Mouse (Mus musculus): ENCODE measurements around the gene Rars.
"Not testable (repeated sequence)": the region's sequence is repeated elsewhere in the genome, so short reads cannot be mapped to it uniquely, and the experiment has no call there.

Gene Rars

DNA sequence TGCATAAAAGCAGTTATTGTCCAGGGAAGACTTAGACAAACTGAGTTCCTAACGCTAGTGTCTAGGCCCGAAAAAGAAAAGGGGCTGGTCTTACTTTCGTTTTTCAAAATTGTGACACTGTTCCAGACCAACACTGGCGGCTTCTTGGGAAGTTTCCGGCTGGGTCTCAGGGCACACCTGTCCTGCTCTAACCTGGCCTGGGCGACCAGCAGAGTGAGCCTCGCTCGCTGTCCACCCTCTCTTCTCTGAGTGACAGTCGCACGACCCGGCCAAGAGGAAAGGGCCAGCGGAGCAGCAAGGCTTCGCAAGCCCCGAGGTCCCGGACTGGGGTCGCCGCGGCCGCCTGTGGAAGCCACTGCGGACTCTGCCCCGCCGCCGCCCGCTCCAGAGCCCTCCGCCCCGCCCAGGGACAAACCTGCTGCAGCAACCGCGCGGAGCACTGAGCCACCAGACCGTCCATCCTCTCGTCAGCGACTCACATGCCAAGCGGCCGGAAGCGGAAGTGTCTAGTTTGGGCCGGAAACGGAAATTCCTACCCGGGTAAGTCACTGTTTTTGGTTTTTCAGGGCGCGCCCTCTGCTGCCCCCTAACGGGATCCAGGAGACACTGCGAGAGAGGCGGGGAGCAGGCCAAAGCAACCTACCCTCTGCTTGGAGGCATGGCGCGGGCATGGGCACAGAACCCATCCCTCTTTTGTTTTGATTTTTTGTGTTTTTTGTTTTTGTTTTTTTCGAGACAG is at the start of gene Rars:
Gene Rars (minus strand): TSS at position 485 of the 739 bp plus-strand sequence.
- peak; percentile 72 for DNase-seq (ENCODE audit: low read depth)

DNA sequence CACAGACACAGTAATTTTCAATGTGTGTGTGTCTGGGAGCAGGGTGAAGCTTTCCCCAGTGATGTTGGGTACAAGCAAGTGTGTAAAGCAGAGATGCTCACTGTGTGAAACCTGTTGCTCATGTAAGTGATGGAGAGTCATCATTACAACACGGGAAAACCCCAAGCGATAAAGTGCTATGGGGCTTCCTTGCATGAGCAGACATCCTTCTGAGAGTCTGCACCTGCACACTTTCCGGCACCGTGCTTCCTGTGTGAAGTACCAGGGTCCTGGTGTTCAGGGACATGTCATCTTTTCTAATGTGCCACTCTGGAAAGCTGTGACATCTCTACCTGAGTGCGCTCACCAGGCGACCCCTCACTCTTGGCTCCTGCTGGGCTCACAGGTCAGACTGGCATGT is 48.5 kb upstream of the Rars start:
- no peak for DNase-seq (ENCODE audit: low read depth)

DNA sequence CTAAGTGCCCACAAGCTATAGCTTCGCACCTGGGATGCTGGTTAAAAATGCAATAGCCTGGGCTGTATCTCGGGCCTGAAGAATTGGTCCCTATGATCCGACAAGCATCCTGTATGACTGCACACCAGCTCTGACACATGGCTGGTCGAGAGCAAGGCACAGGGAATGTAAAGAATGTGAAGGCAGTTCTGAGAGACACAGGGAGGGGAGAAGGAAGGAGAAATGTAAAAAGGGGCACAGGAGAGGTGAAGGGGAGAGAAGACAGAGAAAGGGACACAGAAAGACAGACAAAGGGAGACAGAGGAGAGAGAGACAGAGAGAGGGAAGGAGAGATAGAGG is 44.2 kb upstream of the Rars start:
- DNase-seq (ENCODE audit: low read depth), result no peak

DNA sequence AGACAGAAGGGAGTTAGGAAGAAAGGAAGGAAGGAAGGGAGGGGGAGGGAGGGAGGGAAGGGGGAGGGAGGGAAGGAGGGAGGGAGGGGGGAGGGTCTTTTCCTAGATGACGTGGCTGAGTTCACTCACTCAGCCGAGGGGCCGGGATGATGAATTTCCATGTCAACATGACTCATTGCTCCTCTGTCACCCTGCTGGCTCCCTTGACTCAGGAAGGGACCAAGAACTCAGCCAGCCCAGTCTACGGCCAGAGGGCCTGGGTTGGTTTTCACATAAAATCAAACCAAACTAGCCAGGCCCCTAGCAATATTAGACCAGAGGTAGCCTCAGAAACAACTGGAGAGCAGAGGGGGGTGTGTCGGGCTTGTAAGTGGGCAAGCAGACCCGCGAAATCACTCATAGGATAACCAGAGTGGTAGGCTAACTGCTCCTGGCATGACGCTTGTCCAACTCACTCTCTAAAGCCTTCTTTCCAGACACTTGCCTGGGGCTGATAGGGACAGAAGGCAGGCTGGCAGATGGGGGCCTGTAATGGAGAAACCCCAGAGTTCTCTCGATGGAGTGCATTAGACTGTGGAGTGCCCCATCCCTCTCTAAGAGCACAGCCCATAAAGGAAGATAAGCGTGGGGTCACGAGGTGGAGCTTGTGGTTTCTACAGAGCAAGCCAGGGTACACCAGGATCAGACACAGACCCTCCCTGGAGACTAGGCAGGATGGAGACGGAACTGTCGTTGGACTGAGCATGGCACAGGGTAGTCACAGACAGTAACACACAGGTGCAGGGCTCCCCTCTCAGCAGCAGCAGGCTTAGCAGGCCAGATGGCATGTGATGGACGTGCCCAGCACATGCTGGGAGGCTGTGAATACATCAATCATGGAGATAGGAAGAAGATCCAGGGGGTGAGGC is 43.6 kb upstream of the Rars start:
- peak; percentile 15 for DNase-seq (ENCODE audit: low read depth)

DNA sequence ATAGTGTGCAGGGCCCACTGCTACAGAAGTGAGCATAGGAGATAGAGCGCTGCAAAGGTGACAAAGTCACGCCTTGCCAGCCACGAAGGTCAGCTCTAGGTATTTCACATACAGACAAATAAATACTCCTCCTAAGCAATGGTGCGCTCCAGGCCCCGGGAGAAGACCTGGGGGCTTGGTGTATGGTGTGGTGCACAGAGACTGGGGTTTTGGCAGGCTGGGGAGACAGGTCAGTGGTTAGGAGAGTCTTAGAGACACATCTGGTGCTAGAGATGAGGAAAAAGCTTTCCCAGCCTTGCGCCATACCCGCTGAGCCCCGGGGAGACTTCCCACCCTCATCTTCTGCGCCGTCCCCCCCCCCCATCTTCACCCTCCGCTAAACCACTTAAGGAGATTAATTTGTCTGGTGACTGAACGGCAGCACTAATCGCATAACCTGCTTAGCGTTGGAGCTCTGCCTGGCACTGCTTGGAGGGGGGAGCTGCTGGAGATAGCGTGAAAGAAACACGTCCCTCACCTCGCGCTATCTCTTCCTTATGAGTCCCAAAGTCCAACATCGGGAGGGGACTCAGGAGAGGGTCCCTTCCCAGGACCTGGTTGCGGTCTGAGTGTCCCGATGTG is 39.4 kb upstream of the Rars start:
- DNase-seq (ENCODE audit: low read depth), result no peak

DNA sequence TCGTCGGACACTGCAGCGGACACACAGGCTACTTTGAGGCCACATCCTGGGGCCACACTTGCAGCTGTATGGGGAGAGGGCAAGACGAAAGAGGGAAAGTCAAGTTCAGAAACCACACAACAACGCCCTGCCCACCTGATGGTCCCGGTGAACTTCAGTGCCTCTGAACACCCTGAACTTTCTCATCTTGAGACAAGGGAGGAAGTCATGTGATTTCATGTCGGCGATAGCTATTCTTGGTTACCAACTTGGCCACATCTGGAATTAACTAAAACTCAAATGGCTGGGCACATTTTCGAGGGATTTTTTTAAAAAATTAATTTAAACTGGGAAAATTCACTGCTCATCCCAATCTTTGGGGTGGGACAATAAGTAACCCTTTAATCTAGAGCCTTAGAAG is 36.7 kb upstream of the Rars start:
- DNase-seq (ENCODE audit: low read depth), result peak; percentile 8

DNA sequence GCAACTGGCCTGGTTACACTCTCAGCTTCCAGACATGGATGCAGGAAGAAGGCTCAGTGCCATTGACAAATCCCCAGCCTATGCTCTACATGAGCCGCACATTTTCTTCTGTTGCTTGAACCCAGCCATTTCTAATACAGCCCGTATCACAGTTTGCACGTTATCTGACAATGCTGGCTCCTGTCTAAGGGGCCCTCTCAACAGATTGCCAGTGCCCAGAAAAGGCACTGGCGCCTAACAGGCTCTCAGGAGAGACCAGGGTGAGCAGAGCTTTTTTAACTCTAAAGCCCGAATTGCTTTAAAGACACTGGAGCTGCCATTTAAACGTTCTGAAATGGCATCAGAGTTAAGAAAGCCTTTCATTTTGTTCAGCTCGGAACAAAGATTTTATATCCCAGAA is 31.8 kb upstream of the Rars start:
- no peak for DNase-seq (ENCODE audit: low read depth)

DNA sequence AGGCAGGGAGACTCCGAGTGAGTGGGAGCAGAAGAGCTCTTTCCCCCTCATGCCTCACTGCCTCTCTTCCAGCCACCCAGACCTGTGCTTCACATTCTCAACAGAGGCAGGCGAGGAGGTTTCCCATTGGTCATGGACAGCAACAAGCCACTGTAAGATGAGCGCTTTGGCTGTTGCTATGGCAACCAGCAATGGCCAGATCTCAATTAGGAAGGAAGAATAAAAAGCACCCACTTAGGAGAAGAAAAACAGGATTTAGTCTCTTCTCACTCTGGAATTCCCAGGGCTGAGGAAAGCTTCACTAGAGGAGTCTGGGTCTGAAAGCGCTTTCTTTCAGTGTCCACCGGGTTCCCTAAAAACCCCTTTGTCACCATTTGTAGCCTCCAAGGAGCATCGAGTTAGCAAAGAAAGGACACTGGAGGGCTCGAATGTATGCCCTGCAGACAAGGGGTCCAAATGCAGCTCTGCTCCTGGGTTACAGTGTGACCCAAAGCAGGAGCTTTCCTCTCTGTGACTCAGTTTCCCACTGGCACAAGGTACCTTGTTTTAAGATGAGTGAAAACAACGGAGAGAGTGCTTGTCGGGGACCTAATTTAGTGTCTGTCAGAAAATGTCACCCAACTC is 30.8 kb upstream of the Rars start:
- DNase-seq (ENCODE audit: low read depth), result no peak

DNA sequence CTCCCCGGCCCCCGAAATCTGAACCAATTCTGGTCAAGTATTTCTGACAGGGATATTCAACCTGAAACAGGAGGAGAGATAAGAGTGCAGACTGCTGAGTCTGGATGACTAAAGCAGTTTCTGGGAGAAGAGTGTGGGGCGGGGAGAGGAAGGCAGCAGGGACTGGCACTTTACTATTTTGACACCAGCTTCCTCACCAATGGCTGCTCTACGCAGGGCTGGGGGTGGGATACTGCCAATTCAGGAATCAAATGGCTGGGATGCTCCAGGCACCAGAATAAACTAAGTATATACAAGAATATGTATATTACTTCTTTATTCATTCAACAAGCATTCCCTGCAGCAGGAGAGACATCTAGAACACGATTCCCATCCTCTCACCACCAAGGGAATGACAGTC is 29.3 kb upstream of the Rars start:
- no peak for DNase-seq (ENCODE audit: low read depth)

DNA sequence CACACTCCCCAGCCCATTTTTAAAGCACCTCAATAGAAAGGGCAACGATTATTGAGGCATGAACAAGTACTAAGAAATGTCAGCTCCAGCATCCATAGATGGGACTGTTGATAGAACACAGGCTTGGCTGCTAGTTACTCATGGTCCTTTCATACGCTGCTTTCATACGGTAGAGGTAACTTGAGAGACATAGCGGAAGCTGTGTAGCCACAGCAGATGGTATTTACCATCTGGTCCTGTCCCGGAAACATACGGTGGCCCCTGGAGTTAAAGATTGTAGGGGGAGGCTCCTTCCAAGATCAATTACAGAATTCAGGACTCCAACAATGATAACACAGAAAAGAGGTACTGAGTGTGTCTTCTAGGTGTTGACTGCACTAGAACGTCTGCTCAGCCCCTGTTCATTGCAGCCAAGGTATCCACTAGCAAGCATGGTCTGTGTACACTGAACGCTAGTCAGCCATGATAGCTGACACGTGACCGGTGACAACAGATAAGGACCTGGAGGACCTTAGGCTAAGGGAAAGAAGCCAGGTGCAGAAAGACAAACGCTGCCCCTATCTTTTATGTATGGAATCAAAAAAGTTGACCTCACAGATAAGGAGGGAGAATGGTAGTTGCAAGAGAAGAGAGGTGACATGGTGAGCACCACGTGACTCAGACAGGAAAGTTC is 23.2 kb upstream of the Rars start:
- no peak for DNase-seq (ENCODE audit: low read depth)

DNA sequence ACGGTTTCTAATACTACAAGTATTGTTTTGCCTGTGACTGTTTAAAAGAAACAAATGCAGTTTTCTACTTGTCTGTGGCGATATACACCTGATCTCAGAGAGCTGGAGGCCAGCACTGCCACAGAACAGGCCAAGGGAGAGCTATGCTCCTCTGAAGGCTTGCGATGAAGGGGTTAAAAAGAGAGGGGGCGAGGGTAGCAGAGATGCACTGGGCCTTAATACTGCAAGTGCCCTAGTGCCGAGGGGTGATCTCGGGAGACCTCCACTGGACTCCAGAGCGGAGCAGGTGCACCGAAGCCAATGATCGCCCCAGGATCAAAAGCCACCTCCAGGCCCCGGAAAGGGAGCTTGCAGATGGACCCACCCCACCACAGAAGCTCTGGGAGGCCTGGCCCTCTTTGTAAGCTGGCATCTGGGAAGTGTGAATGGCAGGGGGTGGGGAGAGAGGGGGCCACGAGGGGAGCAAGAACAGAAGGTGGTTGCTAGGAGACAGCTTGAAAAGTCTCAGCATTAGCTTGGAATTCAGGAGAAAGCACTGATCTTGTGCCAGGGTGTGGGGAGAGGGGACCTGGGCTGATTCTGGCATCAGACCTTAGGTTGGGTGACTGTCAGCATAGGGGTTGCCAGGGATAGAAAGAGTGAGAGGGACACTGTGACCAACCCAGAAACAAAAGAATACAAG is 22.2 kb upstream of the Rars start:
- DNase-seq (ENCODE audit: low read depth), result no peak

DNA sequence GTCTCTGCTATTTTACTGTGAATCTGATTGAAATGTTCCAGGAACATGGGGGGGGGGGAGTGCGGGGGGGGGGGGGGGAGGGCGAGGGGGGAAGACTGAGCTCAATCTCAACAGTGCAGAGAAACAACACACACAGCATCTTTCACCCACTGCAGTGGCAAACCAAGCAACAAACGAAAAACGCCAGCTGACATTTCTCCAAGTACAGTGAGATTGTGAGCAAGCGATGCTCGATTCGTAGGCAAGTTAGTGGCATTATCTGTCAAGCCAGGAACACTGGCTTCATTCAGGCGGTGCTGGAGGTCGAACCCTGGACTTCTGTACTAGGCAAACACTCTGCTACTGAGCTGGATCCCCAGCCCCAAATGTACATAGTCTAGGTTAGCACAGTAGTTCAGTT is 21.3 kb upstream of the Rars start:
- no peak for DNase-seq (ENCODE audit: low read depth)

DNA sequence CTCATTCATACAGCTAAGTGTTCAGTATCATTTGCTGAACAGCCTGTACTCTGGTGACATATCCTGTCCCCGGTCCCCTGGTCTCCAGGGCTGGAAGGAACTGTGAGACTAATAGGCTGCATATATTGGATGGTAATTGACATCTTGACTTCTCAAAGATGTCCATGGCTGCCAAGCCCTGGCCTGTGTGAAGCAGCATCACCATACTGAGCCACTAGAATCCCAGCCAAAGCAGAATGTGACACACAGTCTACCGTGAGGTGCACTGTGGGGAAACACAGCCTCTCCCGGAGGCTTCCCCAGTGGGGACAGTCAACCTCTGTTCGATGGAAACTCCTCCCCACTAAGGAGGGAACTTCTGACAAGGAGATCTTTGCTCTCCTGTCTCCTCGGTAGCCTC is 20.6 kb upstream of the Rars start:
- no peak for DNase-seq (ENCODE audit: low read depth)

DNA sequence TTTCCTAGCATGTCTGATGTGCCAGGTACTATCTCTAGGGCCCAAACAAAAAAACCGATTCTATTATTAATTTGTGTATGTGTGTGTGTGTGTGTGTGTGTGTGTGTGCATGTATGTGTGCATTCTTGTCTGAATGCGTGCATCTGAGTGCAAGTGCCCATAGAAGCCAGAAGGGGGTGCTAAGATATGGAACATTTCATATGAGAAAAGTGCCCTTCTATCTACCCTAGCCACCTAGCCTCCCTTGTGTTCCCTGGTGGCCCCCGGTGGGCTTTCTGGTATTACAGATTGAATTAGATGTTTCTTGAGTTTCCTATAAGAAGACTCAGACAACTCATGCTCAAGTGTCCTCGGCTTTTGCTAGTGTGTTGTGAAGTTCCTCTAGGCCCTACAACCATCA is 19.3 kb upstream of the Rars start:
- no peak for DNase-seq (ENCODE audit: low read depth)

DNA sequence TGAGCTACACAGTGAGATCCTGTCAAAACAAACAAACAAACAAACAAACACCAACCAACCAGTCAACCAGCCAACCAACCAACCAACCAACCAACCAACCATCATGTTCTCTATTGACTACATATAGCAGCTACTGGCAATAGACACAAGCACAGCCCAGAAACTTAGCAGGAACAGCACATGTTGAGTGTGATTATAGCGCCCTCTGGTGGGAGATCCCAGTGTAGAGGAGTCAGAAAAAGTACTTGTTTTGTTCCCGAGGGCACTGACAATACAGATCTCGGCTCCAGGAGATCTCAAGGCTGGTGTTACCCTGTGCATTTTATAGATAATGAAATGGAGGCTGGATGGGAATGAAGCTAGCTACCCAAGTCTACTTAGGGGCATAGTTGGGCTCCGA is 18.4 kb upstream of the Rars start:
- no peak for DNase-seq (ENCODE audit: low read depth)

DNA sequence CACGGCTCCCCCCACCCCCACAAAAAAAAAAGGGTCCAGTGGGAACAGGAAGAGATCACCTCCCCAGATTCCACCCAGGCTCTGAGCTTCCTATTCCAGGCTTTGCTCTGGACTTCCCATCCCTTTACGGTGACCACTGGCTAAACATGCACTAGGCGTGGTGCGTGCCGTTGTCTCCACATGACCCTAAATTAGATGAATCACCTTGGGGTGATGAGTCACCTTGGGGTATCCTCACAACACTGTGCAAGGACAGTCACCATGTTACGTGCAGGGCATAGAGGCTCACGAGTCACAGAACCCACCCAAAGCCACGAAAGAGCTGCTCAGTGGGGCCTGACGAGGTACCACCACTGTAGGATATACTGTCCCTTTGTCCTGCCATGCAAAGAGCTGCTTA is 10.0 kb upstream of the Rars start:
- no peak for DNase-seq (ENCODE audit: low read depth)

DNA sequence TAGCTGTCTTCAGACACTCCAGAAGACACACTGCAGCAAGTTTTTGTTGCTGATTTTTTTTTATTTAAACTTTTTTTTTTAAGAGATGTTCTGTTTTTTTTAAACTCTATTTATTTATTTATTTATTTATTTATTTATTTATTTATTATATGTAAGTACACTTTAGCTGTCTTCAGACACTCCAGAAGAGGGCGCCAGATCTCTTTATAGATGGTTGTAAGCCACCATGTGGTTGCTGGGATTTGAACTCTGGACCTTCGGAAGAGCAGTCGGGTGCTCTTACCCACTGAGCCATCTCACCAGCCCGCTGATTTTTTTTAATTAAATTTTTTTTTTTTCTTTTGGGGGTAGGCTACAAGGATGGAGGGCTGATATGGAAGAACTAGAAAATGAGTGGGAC is 8.3 kb upstream of the Rars start:
- DNase-seq (ENCODE audit: low read depth), result not testable (repeated sequence)

DNA sequence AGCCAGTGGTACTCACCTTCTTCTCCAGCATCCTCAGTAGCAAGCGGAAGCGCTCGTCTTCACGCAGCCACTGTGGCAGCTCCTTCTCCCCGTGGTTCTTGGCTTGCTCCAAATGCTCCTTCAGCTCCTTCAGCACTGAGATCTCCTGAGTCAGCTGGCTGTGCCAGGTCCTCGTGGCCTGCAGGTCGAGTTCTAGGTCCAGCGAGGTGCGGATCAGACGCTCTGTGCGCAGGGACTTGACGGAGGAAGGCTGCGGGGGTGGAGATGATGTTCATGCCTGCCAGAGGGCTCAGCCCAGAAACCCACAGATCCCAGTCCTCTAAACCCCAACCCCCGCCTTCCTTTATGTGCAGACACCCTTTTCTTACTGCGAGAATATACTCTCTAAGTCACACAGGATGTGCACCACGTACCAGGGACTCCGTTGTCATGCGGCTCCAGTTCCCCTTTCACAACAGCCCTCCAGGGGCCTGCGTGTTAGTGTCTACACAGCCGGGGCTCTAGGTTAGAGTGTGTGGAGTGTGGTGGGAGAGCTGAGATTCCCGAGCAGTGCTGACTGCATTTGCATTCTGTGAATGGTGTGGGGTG is 7.5 kb upstream of the Rars start:
- no peak for DNase-seq (ENCODE audit: low read depth)

DNA sequence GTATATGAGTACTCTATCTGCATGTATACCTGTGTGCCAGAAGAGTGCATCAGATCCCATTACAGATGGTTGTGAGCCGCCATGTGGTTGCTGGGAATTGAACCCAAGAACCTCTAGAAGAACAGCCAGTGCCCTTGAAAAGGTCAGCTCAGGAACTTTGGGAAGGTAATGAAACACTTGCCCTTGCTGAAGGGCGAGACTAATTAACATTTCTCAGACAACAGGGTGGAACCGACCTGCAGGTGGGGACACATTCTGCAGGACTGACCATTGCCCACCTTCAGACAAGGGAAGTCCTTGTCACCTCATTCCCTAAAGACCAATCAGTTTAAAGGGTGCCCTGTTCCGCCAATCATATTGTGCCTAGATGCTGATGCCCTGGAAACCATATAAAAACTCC is 6.5 kb upstream of the Rars start:
- not testable (repeated sequence) for DNase-seq (ENCODE audit: low read depth)

DNA sequence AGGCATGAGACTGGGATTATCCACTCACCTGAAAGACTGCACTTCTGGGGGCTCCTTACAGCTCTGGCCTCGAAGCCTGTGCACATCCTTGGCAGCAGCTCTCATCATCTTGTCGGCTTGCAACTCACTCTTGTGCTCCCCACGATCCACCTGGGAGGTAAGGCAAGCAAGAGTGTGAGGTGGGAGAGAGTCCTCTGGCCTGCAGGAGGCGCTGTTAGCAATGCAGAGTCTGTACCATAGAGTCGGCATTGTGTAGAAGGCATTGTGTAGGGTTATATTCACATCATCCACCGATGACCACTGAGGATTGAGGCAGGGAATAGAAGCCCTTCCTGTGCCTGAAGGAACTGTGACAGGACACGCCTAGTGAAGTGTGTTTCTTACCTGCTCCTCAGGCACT is 6.0 kb upstream of the Rars start:
- DNase-seq (ENCODE audit: low read depth), result no peak
